Mouse (Mus musculus) heart, embryonic 13.5 days (tissue): ENCODE results near the gene Hoxb1. TPM values are rescaled to one million over a fixed set of nuclear protein-coding genes. Genes with fewer than 3 reads are reported as not detected.

Source experiments
- ATAC-seq: fragments of 200-750 bp; cut with Nextera tagmentation; 2 replicates; pipeline ENCODE4 v1.8.0; 2017; ENCODE audit warnings: moderate TSS enrichment; ENCODE audit not compliant: insufficient number of reproducible peaks, low FRiP score, low TSS enrichment; ENCODE audit errors: extremely low read depth
- H3K27ac ChIP-seq: fragments of 300-500 bp; sonication (generic); replicated peaks from 2 replicates; pipeline ENCODE4 v1.5.1; 2015; ENCODE audit warnings: moderate library complexity, mild to moderate bottlenecking, inconsistent platforms
- H3K27me3 ChIP-seq: fragments of 300-500 bp; sonication (generic); replicated peaks from 2 replicates; pipeline ENCODE4 v1.6.1; 2015; ENCODE audit warnings: mild to moderate bottlenecking, inconsistent platforms
- H3K36me3 ChIP-seq: fragments of 300-500 bp; sonication (generic); 2 replicates; pipeline ENCODE4 v1.6.1; 2015; ENCODE audit warnings: mild to moderate bottlenecking, inconsistent platforms
- H3K4me1 ChIP-seq: fragments of 300-500 bp; sonication (generic); 2 replicates; pipeline ENCODE4 v1.6.1; 2015; ENCODE audit warnings: inconsistent platforms
- H3K4me2 ChIP-seq: fragments of 300-500 bp; sonication (generic); 2 replicates; pipeline ENCODE4 v1.6.1; 2015; ENCODE audit warnings: inconsistent platforms, mild to moderate bottlenecking, moderate library complexity
- H3K4me3 ChIP-seq: fragments of 300-500 bp; sonication (generic); 2 replicates; pipeline ENCODE4 v1.5.1; 2015; ENCODE audit warnings: moderate library complexity, mild to moderate bottlenecking, inconsistent platforms
- H3K9ac ChIP-seq: fragments of 300-500 bp; sonication (generic); 2 replicates; pipeline ENCODE4 v1.6.1; 2015; ENCODE audit warnings: inconsistent platforms, mild to moderate bottlenecking, moderate library complexity
- H3K9me3 ChIP-seq: fragments of 300-500 bp; sonication (generic); 2 replicates; pipeline ENCODE4 v1.6.1; 2016; ENCODE audit warnings: inconsistent platforms
- WGBS: fragments of 180-500 bp; shearing (Covaris S2); methylation state at CpG from one replicate; pipeline ENCODE4 v1.1.7; 2015; ENCODE audit warnings: mixed read lengths; 5-methylcytosine and 5-hydroxymethylcytosine counted together
- polyA plus RNA-seq: library from polyadenylated mRNA; unstranded; fragments of >200 nt; fragmentation: Nextera tagmentation; extraction: Ambion mirVana; gene quantifications from 2 replicates; pipeline ENCODE4 v1.2.1, GENCODE M21; 2015

The Hoxb1 gene
- polyA plus RNA-seq, 1 experiment from 2014 or later: 0.17 TPM

DNA sequence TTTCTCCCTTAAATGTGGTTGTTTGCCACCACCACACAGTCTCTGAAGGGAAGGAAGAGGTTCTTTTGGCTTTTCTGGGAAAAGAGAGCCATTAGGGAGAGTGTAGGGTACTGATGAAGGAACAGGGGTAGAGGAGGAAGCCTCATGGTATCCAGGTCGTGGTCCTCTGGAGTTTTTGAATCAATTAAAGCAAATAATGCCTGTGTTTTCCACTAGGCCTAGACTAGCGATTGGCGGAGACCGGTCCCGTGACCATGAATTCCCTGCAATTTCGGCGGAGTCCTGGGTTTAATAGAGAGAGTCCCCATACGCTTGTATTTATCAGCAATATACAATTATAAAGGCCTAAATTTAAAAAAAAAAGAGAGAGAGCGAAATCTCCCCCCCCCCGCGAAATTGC lies 14.2 kb upstream of the Hoxb1 start:
- peaks cover 93% of the 10 kb centered on the region for H3K27me3 ChIP-seq
- peak overlapping the region; percentile 55 for H3K4me3 ChIP-seq
- H3K36me3 ChIP-seq: no peaks in the 10 kb centered on the region
- no peak for ATAC-seq
- peak overlapping the region; percentile 69 for H3K4me2 ChIP-seq
- H3K9me3 ChIP-seq: no peaks in the 10 kb centered on the region
- H3K9ac ChIP-seq: peak overlapping the region; percentile 82
- WGBS: 18% methylated on average over 11 of the region's 11 CpGs
- peaks cover 30% of the 10 kb centered on the region for H3K4me1 ChIP-seq
- H3K27ac ChIP-seq: peak overlapping the region; percentile 70

DNA sequence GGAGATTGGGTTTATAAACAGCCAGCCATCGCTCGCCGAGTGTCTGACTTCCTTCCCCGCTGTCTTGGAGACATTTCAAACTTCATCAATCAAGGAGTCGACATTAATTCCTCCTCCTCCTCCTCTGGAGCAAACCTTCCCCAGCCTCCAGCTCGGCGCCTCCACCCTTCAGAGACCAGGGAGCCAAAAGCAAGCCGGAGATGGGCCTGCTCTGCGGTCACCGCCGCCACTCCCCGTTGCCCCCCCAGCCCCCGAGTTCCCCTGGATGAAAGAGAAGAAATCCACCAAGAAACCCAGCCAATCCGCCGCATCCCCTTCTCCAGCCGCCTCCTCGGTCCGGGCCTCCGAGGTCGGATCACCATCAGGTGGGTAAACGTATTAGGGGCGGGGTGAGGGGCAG lies 13.7 kb upstream of the Hoxb1 start:
- Histone ChIP-seq H3K27me3 (peaks cover 93% of the 10 kb centered on the region), H3K4me2 (peak overlapping the region; percentile 69), H3K4me1 (peaks cover 30% of the 10 kb centered on the region), H3K36me3 (no peaks in the 10 kb centered on the region), H3K27ac (peak overlapping the region; percentile 82), H3K9me3 (no peaks in the 10 kb centered on the region), H3K9ac (peak overlapping the region; percentile 82), H3K4me3 (peak overlapping the region; percentile 55)
- ATAC-seq: no peak
- 3% methylated on average over 22 of the region's 22 CpGs for WGBS

- no peaks in the 10 kb centered on the region for H3K9me3 ChIP-seq
- no peaks in the 10 kb centered on the region for H3K36me3 ChIP-seq
- under 1% methylated on average over 75 of the region's 75 CpGs for WGBS
- H3K4me3 ChIP-seq: peak overlapping the region; percentile 55
- H3K27ac ChIP-seq: peak overlapping the region; percentile 82
- peaks cover 95% of the 10 kb centered on the region for H3K27me3 ChIP-seq
- H3K9ac ChIP-seq: peak overlapping the region; percentile 82
- no peak for ATAC-seq
- H3K4me2 ChIP-seq: peak overlapping the region; percentile 69
- H3K4me1 ChIP-seq: peaks cover 30% of the 10 kb centered on the region
Observed at GRCm38 (mm10) chr11:96352691-96353521, 12.6 kb upstream of the Hoxb1 start.

DNA sequence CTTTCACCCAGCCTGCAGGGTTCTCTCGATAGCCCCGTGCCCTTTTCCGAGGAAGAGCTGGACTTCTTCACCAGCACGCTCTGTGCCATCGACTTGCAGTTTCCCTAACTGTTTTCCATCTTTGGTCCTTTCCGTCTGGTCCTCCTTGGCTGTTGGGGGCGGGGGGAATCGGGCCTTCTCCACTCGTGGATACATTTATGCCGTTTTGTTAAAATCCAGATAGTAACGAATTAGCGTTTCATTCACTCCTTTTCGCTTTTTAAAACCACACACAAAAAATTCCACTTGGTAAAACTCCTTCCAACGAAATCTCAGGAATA lies 12.1 kb upstream of the Hoxb1 start:
- H3K4me2 ChIP-seq: peak overlapping the region; percentile 69
- peaks cover 25% of the 10 kb centered on the region for H3K4me1 ChIP-seq
- 3% methylated on average over 14 of the region's 14 CpGs for WGBS
- peak overlapping the region; percentile 55 for H3K4me3 ChIP-seq
- ATAC-seq: no peak
- peak overlapping the region; percentile 82 for H3K9ac ChIP-seq
- H3K9me3 ChIP-seq: no peaks in the 10 kb centered on the region
- H3K27ac ChIP-seq: peak overlapping the region; percentile 82
- peaks cover 94% of the 10 kb centered on the region for H3K27me3 ChIP-seq
- H3K36me3 ChIP-seq: no peaks in the 10 kb centered on the region

DNA sequence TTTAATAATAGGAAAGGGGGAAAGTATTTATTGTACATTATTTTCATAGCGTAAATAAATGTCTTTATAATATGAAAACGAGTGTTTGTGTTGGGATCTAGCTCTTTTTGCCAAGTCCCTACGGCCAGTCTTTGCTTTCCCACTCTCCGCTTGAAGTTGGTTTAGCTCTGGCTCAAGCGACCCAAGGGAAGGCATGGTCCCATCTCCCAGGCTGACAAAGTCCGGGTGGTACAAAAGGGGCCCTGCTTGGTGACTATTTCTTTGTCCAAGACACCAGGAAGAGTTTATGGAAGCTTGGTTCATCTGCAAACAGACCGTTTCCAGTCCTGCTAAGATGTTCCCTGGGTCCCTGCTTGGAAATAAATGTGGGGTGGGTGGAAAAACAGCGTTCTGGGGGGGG lies 11.6 kb upstream of the Hoxb1 start:
- Histone ChIP-seq H3K9me3 (no peaks in the 10 kb centered on the region), H3K9ac (peak overlapping the region; percentile 78), H3K27me3 (peaks cover 94% of the 10 kb centered on the region), H3K27ac (peak overlapping the region; percentile 69), H3K36me3 (no peaks in the 10 kb centered on the region), H3K4me1 (peaks cover 23% of the 10 kb centered on the region), H3K4me3 (peak overlapping the region; percentile 55), H3K4me2 (peak overlapping the region; percentile 69)
- ATAC-seq: no peak
- 19% methylated on average over 8 of the region's 8 CpGs for WGBS

GRCm38 (mm10) chr11:96354376-96354775 lies 11.2 kb upstream of the Hoxb1 start:
- 2% methylated on average over 25 of the region's 25 CpGs for WGBS
- peak overlapping the region; percentile 69 for H3K4me2 ChIP-seq
- H3K27ac ChIP-seq: peak overlapping the region; percentile 69
- no peaks in the 10 kb centered on the region for H3K36me3 ChIP-seq
- ATAC-seq: no peak
- H3K9me3 ChIP-seq: no peaks in the 10 kb centered on the region
- peak overlapping the region; percentile 55 for H3K4me3 ChIP-seq
- H3K9ac ChIP-seq: peak overlapping the region; percentile 78
- H3K27me3 ChIP-seq: peaks cover 92% of the 10 kb centered on the region
- H3K4me1 ChIP-seq: peaks cover 20% of the 10 kb centered on the region; the same call in 1 of the 2 replicates

DNA sequence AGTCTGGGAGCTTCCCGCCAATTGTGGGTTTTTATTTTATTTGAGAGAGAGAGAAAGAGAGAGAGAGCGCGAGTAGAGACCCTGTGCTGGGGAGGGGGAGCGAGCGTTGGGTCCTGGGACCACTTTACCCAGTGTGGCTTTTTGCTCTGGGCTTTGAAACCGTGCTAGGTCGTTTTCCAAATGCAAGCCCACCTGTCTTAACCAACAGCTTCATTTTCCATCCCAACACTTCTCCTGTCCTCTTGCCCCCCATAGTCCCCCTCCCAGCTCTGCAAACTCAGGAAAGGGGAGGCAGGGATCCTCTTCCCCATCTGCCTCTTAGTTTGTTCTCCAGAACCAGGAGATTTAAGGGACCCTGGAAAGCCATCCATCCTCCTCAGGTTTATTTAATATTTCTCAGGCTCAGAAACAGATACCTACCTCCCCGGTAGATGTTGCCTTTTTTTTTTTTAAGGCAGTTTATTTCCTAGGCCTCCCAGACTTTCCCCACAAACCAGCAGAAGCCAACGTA lies 10.7 kb upstream of the Hoxb1 start:
- H3K4me3 ChIP-seq: peak overlapping the region; percentile 55
- no peaks in the 10 kb centered on the region for H3K36me3 ChIP-seq
- 9% methylated on average over 9 of the region's 9 CpGs for WGBS
- H3K4me2 ChIP-seq: peak overlapping the region; percentile 69
- peaks cover 20% of the 10 kb centered on the region; the same call in 1 of the 2 replicates for H3K4me1 ChIP-seq
- peak overlapping the region; percentile 78 for H3K9ac ChIP-seq
- peaks cover 92% of the 10 kb centered on the region for H3K27me3 ChIP-seq
- no peaks in the 10 kb centered on the region for H3K9me3 ChIP-seq
- H3K27ac ChIP-seq: peak overlapping the region; percentile 69
- ATAC-seq: no peak

DNA sequence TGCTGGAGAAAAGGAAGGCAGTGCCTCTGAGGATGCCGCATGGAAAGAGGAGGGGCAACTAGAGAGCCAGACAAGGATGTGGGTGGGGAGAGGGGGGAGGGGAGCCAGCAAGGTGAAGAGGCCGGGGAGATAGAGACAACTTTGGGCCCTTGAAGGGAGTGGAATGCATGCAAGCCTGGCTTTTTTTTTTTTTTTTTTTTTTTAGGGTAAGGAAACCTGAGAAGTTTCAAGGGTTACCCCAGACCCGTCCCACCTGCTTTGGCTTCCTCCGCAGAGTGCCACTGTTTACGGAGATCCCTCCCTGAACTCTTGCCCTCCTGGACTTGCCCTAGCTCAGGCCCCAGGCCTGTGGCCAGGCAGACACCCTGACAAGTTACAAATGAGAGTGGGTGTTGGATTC lies 1.7 kb upstream of the Hoxb1 start:
- Histone ChIP-seq H3K27ac (no peak overlapping the region), H3K4me3 (no peak overlapping the region), H3K4me2 (no peak overlapping the region), H3K36me3 (no peaks in the 10 kb centered on the region), H3K27me3 (peaks cover 91% of the 10 kb centered on the region), H3K9me3 (no peaks in the 10 kb centered on the region), H3K4me1 (peaks cover 5% of the 10 kb centered on the region), H3K9ac (no peak overlapping the region)
- WGBS: 15% methylated on average over 5 of the region's 5 CpGs
- ATAC-seq: no peak

DNA sequence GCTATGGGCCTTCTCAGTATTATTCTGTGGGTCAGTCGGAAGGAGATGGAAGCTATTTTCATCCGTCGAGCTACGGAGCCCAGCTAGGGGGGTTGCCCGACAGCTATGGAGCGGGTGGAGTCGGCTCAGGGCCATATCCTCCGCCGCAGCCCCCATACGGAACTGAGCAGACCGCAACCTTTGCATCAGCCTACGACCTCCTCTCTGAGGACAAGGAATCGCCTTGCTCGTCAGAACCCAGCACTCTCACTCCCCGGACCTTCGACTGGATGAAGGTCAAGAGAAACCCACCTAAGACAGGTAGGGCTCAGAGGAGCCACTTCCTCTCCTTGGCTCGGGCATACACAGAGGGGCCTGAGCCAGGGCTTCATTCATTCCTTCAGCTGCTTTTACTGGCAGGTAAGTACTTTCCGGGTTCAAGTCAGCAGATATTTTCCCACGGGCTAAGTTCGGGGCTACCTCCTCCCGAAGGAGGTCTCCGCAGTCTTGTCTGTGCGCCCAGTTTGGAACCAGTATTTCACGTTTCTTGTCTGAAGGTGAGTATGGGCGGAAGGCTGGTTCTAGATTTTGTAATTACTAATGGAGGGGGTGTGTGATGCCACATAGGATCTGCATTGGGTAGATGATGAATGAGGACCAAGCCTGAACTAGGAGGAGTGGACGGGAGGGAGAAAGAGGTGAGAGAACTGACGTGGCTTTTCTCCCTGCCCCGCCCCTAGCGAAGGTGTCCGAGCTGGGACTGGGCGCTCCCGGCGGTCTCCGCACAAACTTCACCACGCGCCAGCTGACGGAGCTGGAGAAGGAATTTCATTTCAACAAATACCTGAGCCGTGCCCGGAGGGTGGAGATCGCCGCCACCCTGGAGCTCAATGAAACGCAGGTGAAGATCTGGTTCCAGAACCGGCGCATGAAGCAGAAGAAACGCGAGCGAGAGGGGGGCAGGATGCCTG lies 815 bp downstream of the Hoxb1 start:
- Histone ChIP-seq H3K4me2 (peak overlapping the region; percentile 42), H3K9ac (no peak overlapping the region), H3K27ac (no peak overlapping the region), H3K27me3 (peaks cover 99% of the 10 kb centered on the region), H3K9me3 (no peaks in the 10 kb centered on the region), H3K4me3 (peak overlapping the region; percentile 32), H3K4me1 (peaks cover 5% of the 10 kb centered on the region), H3K36me3 (no peaks in the 10 kb centered on the region)
- no peak for ATAC-seq
- WGBS: 3% methylated on average over 47 of the region's 47 CpGs

DNA sequence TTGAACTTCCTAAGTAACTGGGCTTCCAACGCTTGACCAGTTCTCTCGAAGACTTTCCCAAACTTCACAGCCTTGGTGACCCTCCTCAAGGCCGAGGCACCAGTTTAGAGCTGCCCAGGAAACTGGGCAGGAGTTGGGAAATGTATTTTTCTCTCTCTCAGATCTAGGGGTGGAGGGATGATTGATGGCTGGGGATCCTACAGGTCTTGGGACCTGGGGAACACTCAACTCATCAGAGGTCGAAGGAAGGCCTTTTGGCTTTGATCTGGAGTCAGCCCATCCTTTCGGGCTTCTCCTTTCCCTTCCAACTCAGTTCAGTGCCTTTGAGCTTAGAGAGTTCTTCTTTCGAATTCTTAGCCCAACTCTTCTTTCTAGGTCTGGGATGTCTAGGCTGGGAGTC lies 1.6 kb downstream of the Hoxb1 start:
- no peaks in the 10 kb centered on the region for H3K9me3 ChIP-seq
- H3K9ac ChIP-seq: no peak overlapping the region
- 23% methylated on average over 6 of the region's 6 CpGs for WGBS
- no peak overlapping the region for H3K4me3 ChIP-seq
- H3K27ac ChIP-seq: no peak overlapping the region
- ATAC-seq: no peak
- peaks cover 5% of the 10 kb centered on the region for H3K4me1 ChIP-seq
- H3K27me3 ChIP-seq: peaks cover 99% of the 10 kb centered on the region
- no peak overlapping the region for H3K4me2 ChIP-seq
- H3K36me3 ChIP-seq: no peaks in the 10 kb centered on the region

DNA sequence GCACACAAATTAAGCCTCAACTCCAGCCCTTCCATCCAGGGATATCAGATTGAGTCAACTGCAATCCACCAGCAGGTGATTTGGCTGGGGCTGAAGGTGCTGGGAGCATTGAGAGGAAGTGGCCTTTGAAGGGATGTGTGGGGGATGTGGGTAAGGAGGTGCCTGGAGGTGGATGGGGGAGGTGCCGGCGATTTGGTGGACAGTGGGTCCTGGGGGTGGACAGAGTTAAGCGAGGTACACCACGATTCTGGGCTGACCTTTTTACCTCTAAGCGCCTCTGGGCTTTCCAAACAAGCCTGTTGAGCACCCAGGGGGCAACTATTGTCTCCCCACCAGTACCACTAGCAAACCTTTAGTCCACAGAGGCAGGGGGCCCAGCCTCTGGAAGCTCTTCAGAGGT lies 3.1 kb downstream of the Hoxb1 start:
- ATAC-seq: no peak
- peaks cover 10% of the 10 kb centered on the region for H3K4me1 ChIP-seq
- no peaks in the 10 kb centered on the region for H3K9me3 ChIP-seq
- no peak overlapping the region for H3K4me3 ChIP-seq
- H3K27me3 ChIP-seq: peaks cover 99% of the 10 kb centered on the region
- H3K4me2 ChIP-seq: no peak overlapping the region
- H3K36me3 ChIP-seq: no peaks in the 10 kb centered on the region
- WGBS: 26% methylated on average over 5 of the region's 5 CpGs
- no peak overlapping the region for H3K27ac ChIP-seq
- H3K9ac ChIP-seq: no peak overlapping the region
